Mouse (Mus musculus) MEL (cell line): Measurements from ENCODE around the gene Renbp. TPM values are rescaled to one million over a fixed set of nuclear protein-coding genes. Genes with fewer than 3 reads are reported as not detected.

ENCODE experiments used
- DNase-seq: peaks from one replicate; pipeline ENCODE4 v3.0.0; 2011; ENCODE audit warnings: low read depth, low spot score
- H3K27ac ChIP-seq: 2 replicates; pipeline ENCODE4 v1.5.1; 2012; ENCODE audit warnings: low read depth, mild to moderate bottlenecking, control low read depth, low read length, moderate library complexity; ENCODE audit not compliant: control insufficient read depth
- H3K27me3 ChIP-seq, 2 experiments: fragments of 150-350 bp in 1 of 2; sonication (generic) in 1 of 2; 2 replicates each; pipeline ENCODE4 v1.6.1; 2012; ENCODE audit warnings: low read length in 2 of 2, mild to moderate bottlenecking in 2 of 2, improper control_type of control experiment in 1 of 2, moderate library complexity in 1 of 2; ENCODE audit not compliant: insufficient read depth in 2 of 2, control insufficient read depth in 1 of 2
- H3K36me3 ChIP-seq, 2 experiments: 2 replicates each; pipeline ENCODE4 v1.6.1; 2012 to 2014; ENCODE audit warnings: low read length in 2 of 2, improper control_type of control experiment in 1 of 2, inconsistent platforms in 1 of 2, mild to moderate bottlenecking in 1 of 2; ENCODE audit not compliant: insufficient read depth in 2 of 2, control insufficient read depth in 1 of 2
- H3K4me1 ChIP-seq, 2 experiments: fragments of 150-350 bp in 1 of 2; sonication (generic) in 1 of 2; 2 replicates each; pipeline ENCODE4 v1.6.1; 2012; ENCODE audit warnings: low read length in 2 of 2, improper control_type of control experiment in 1 of 2, mild to moderate bottlenecking in 1 of 2; ENCODE audit not compliant: insufficient read depth in 2 of 2, control insufficient read depth in 1 of 2
- H3K4me3 ChIP-seq, 2 experiments: fragments of 150-350 bp in 1 of 2; sonication (generic) in 1 of 2; 2 replicates each; pipeline ENCODE4 v1.5.1; 2012; ENCODE audit warnings: low read depth in 2 of 2, low read length in 2 of 2, mild to moderate bottlenecking in 2 of 2, moderate library complexity in 2 of 2, control low read depth in 1 of 2, improper control_type of control experiment in 1 of 2; ENCODE audit not compliant: control insufficient read depth in 1 of 2, insufficient read depth in 1 of 2
- H3K79me2 ChIP-seq: 2 replicates; pipeline ENCODE4 v1.6.1; 2012; ENCODE audit warnings: mild to moderate bottlenecking, low read length, moderate library complexity; ENCODE audit not compliant: control insufficient read depth, poor library complexity, insufficient read depth
- H3K9ac ChIP-seq: 2 replicates; pipeline ENCODE4 v1.6.1; 2012; ENCODE audit warnings: low read depth, mild to moderate bottlenecking, control low read depth, low read length, moderate library complexity; ENCODE audit not compliant: control insufficient read depth, poor library complexity, severe bottlenecking
- H3K9me3 ChIP-seq: fragments of 150-350 bp; sonication (generic); replicated peaks from 2 replicates; pipeline ENCODE4 v1.6.1; 2012; ENCODE audit warnings: mild to moderate bottlenecking, low read length, improper control_type of control experiment, moderate library complexity; ENCODE audit not compliant: insufficient read depth
- E2F4 ChIP-seq: IDR thresholded peaks from 2 replicates; pipeline ENCODE4 v1.6.1; 2011; ENCODE audit warnings: low read depth, low read length, improper control_type of control experiment, borderline replicate concordance
- EP300 ChIP-seq, 2 experiments: IDR thresholded peaks; 2 replicates each; pipeline ENCODE4 v1.6.1; 2011; ENCODE audit warnings: improper control_type of control experiment in 2 of 2, low read length in 2 of 2, low read depth in 1 of 2, mild to moderate bottlenecking in 1 of 2
- ETS1 ChIP-seq: IDR thresholded peaks from 2 replicates; pipeline ENCODE4 v1.6.1; 2012; ENCODE audit warnings: low read depth, mild to moderate bottlenecking, inconsistent platforms, low read length, improper control_type of control experiment, moderate library complexity
- JUND ChIP-seq: IDR thresholded peaks from 2 replicates; pipeline ENCODE4 v1.6.1; 2011; ENCODE audit warnings: low read depth, mild to moderate bottlenecking, improper control_type of control experiment, low read length
- MAFK ChIP-seq: IDR thresholded peaks from 2 replicates; pipeline ENCODE4 v1.6.1; 2011; ENCODE audit warnings: low read depth, mild to moderate bottlenecking, low read length, improper control_type of control experiment, borderline replicate concordance
- MAZ ChIP-seq: IDR thresholded peaks from 2 replicates; pipeline ENCODE4 v1.6.1; 2012; ENCODE audit warnings: low read depth, mild to moderate bottlenecking, inconsistent platforms, low read length, improper control_type of control experiment
- MEF2A ChIP-seq: IDR thresholded peaks from 2 replicates; pipeline ENCODE4 v1.6.1; 2014; ENCODE audit warnings: low read depth, mild to moderate bottlenecking, inconsistent platforms, low read length, improper control_type of control experiment; ENCODE audit not compliant: poor library complexity, insufficient replicate concordance, severe bottlenecking; ENCODE audit errors: extremely low read depth
- MYC ChIP-seq: IDR thresholded peaks from 2 replicates; pipeline ENCODE4 v1.6.1; 2011; ENCODE audit warnings: low read depth, mild to moderate bottlenecking, low read length, improper control_type of control experiment, moderate library complexity
- POLR2AphosphoS2 ChIP-seq: IDR thresholded peaks from 2 replicates; pipeline ENCODE4 v1.6.1; 2011; ENCODE audit warnings: low read length, improper control_type of control experiment
- POLR2AphosphoS5 ChIP-seq: IDR thresholded peaks from 2 replicates; pipeline ENCODE4 v1.6.1; 2012; ENCODE audit warnings: low read depth, borderline replicate concordance, mild to moderate bottlenecking, inconsistent platforms, low read length, moderate library complexity, mixed read lengths
- RAD21 ChIP-seq: IDR thresholded peaks from 2 replicates; pipeline ENCODE4 v1.6.1; 2011; ENCODE audit warnings: mild to moderate bottlenecking, low read depth, low read length, improper control_type of control experiment
- RCOR1 ChIP-seq: IDR thresholded peaks from 2 replicates; pipeline ENCODE4 v1.6.1; 2012; ENCODE audit warnings: low read depth, mild to moderate bottlenecking, inconsistent platforms, low read length, improper control_type of control experiment
- TCF12 ChIP-seq: IDR thresholded peaks from 2 replicates; pipeline ENCODE4 v1.6.1; 2014; ENCODE audit warnings: low read depth, mild to moderate bottlenecking, inconsistent platforms, low read length, improper control_type of control experiment, moderate library complexity
- USF1 ChIP-seq: IDR thresholded peaks from 2 replicates; pipeline ENCODE4 v1.6.1; 2014; ENCODE audit warnings: low read depth, mild to moderate bottlenecking, inconsistent platforms, low read length, improper control_type of control experiment, moderate library complexity
- ZC3H11A ChIP-seq: IDR thresholded peaks from 2 replicates; pipeline ENCODE4 v1.6.1; 2012; ENCODE audit warnings: low read depth, mild to moderate bottlenecking, inconsistent platforms, low read length, improper control_type of control experiment
- ZKSCAN1 ChIP-seq: IDR thresholded peaks from 2 replicates; pipeline ENCODE4 v1.6.1; 2012; ENCODE audit warnings: low read depth, mild to moderate bottlenecking, inconsistent platforms, low read length, improper control_type of control experiment, moderate library complexity
- ZMIZ1 ChIP-seq: IDR thresholded peaks from 2 replicates; pipeline ENCODE4 v1.6.1; 2012; ENCODE audit warnings: low read depth, mild to moderate bottlenecking, inconsistent platforms, low read length, improper control_type of control experiment, moderate library complexity
- ZNF384 ChIP-seq: IDR thresholded peaks from 2 replicates; pipeline ENCODE4 v1.6.1; 2012; ENCODE audit warnings: low read depth, mild to moderate bottlenecking, inconsistent platforms, low read length, improper control_type of control experiment
- polyA plus RNA-seq, 2 experiments: library from polyadenylated mRNA; stranded (reverse) in 1 of 2; unstranded in 1 of 2; fragments of >175 nt in 1 of 2; fragments of >200 nt in 1 of 2; gene quantifications; 2 replicates each; pipeline versions ENCODE4 v1.2.1 to v1.2.4; 2012; ENCODE audit warnings: low replicate concordance in 2 of 2, low read depth in 1 of 2; ENCODE audit not compliant: insufficient read length in 2 of 2, insufficient read depth in 1 of 2, missing spikeins in 1 of 2
- total RNA-seq: library from RNA; depleted of rRNA; stranded (reverse); fragments of 300-350 nt; gene quantifications from 2 replicates; pipeline ENCODE4 v1.2.3, GENCODE M21; 2012

Gene Renbp
- total and polyA plus RNA-seq, 3 experiments, result 22.7 to 38.0 TPM; not detected in 1

DNA sequence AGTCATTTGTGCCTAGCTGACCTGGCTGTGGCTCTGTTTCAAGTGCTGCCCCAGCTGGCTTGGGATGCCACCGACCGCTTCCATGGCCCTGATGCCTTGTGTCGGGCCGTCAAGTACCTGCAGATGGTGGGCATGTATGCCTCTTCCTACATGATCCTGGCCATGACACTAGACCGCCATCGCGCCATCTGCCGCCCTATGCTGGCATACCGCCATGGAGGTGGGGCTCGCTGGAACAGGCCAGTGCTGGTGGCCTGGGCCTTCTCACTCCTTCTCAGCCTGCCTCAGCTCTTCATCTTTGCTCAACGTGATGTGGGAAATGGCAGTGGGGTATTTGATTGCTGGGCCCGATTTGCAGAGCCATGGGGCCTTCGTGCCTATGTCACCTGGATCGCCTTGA lies 37.8 kb downstream of the Renbp start:
- Histone ChIP-seq H3K9me3 (no peaks in the 10 kb centered on the region), H3K36me3 (no peaks in the 10 kb centered on the region), H3K4me1 (no peaks in the 10 kb centered on the region), H3K79me2 (no peaks in the 10 kb centered on the region), H3K9ac (no peak overlapping the region), H3K27me3 (no peaks in the 10 kb centered on the region), H3K27ac (no peak overlapping the region), H3K4me3 (no peak overlapping the region)
- DNase-seq, result no peak
- TF ChIP-seq RCOR1, result no peak
- no peak for TF ChIP-seq POLR2AphosphoS2
- no peak for TF ChIP-seq EP300 (IDR thresholded peaks at IDR 0.05; ENCODE audit: low read depth in 1 of 2, low read length in 2 of 2)
- TF ChIP-seq MYC, result no peak
- TF ChIP-seq ETS1, result no peak
- no peak for TF ChIP-seq TCF12
- no peak for TF ChIP-seq POLR2AphosphoS5
- no peak for TF ChIP-seq ZC3H11A
- TF ChIP-seq MEF2A, result no peak
- TF ChIP-seq USF1, result no peak

DNA sequence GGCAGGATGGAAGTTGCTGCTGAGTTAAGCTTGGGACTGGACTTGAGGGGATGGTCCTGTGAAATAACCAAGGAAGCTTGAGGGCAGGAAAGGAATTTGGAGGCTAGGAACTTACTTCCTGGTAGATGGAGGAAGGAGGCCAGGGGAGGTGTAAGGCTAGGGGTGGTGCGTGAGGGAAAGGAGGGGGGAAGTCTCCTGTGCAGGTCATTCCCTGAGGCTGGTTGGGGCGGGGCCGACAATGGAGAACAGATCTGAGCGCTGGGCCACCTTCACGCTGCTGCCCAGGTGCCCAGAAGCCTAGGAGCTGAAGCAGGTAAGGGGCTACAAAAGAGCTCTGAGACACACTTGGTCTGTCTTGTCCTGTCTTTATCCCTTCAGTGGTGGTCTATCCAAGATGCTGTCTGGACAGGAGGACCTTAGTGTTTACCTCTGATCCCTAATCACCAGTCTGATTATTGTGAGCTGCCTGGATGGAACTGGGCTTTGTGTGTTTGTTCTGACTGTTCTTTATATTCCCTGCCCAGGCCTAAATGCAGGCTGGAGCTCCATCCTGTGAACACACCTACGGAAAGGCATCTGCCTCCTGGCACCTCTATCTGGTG lies 39.0 kb downstream of the Renbp start, which contains the start of gene Avpr2:
Avpr2 (plus strand) TSS at position 552 of the 602 bp plus-strand sequence.
- no peak within 1 kb of the TSS for H3K9ac ChIP-seq
- H3K9me3 ChIP-seq, result no peaks in the 10 kb centered on the region
- H3K36me3 ChIP-seq, result no peaks in the 10 kb centered on the region
- H3K4me3 ChIP-seq, result no peak within 1 kb of the TSS
- no peak for TF ChIP-seq ZMIZ1
- TF ChIP-seq JUND, result no peak
- TF ChIP-seq ZNF384, result no peak
- no peak for TF ChIP-seq EP300 (IDR thresholded peaks at IDR 0.05; ENCODE audit: low read depth in 1 of 2, low read length in 2 of 2)
- no peak for TF ChIP-seq RAD21
- H3K27ac ChIP-seq, result no peak within 1 kb of the TSS
- no peaks in the 10 kb centered on the region for H3K4me1 ChIP-seq
- no peak for DNase-seq
- no peaks in the 10 kb centered on the region for H3K27me3 ChIP-seq
- no peaks in the 10 kb centered on the region for H3K79me2 ChIP-seq

DNA sequence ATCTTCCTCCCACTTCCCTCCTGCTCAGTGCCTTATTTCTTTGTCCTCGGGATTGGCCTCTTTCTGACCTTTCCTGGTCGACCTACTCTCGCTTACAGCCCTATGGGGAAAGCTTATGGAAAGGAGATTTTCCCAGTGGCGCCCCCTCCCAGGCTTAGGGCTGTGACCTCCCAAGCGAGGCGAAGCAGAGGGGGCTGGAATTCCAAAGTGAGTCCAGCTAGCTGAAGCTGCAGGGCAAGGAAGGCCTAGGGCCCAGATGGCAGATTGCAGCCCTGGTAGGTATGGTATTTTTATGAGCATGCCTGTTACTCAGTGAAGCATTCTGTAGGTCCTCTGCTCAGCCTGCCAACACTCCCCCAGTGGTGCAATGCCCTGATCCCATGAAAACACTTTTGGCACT lies 49.2 kb downstream of the Renbp start:
- no peaks in the 10 kb centered on the region for H3K79me2 ChIP-seq
- DNase-seq, result no peak
- TF ChIP-seq ZKSCAN1, result no peak
- no peak for TF ChIP-seq E2F4
- no peak for TF ChIP-seq MAZ
- no peak for TF ChIP-seq ZC3H11A
- TF ChIP-seq ZNF384, result no peak
- TF ChIP-seq MAFK, result no peak
- no peak for TF ChIP-seq POLR2AphosphoS5
- no peaks in the 10 kb centered on the region for H3K27me3 ChIP-seq
- no peaks in the 10 kb centered on the region for H3K9me3 ChIP-seq
- H3K36me3 ChIP-seq, result peaks cover 0 to 2% of the 10 kb centered on the region in 2 experiments; a peak in 2 of 4 replicates
- no peak overlapping the region for H3K9ac ChIP-seq
- no peak overlapping the region for H3K4me3 ChIP-seq
- no peak overlapping the region for H3K27ac ChIP-seq
- peaks cover 4 to 21% of the 10 kb centered on the region in 2 experiments; a peak in 3 of 4 replicates for H3K4me1 ChIP-seq
